Mouse (Mus musculus) CH12.LX (cell line): Measurements from ENCODE around the gene Atrnl1. TPM values are rescaled to one million over a fixed set of nuclear protein-coding genes. Genes with fewer than 3 reads are reported as not detected.
A peak's percentile ranks its signal among the peaks of the same experiment; 100 is the strongest.

Experiments used
- DNase-seq: peaks from one replicate; pipeline ENCODE4 v3.0.0-alpha.2; 2013; ENCODE audit errors: extremely low read depth
- H3K27ac ChIP-seq: 2 replicates; pipeline ENCODE4 v1.5.1; 2012; ENCODE audit warnings: low read depth, mild to moderate bottlenecking, control low read depth, moderate library complexity; ENCODE audit not compliant: insufficient read depth
- H3K27me3 ChIP-seq: replicated peaks from 2 replicates; pipeline ENCODE3; 2012; ENCODE audit warnings: inconsistent platforms
- H3K36me3 ChIP-seq, 2 experiments: replicated peaks in 1 of 2; 2 replicates each; pipeline versions ENCODE3 to v1.6.1; 2012; ENCODE audit warnings: inconsistent platforms in 1 of 2, low read length in 1 of 2, mild to moderate bottlenecking in 1 of 2, mixed read lengths in 1 of 2, moderate library complexity in 1 of 2; ENCODE audit not compliant: control insufficient read depth in 1 of 2, insufficient read depth in 1 of 2
- H3K4me1 ChIP-seq, 2 experiments: 2 replicates each; pipeline ENCODE4 v1.6.1; 2012; ENCODE audit warnings: inconsistent platforms in 1 of 2, moderate library complexity in 1 of 2; ENCODE audit not compliant: insufficient read depth in 2 of 2, control insufficient read depth in 1 of 2
- H3K4me2 ChIP-seq: 2 replicates; pipeline ENCODE4 v1.6.1; 2012; ENCODE audit warnings: low read depth, mild to moderate bottlenecking, control low read depth; ENCODE audit not compliant: poor library complexity, insufficient read depth, severe bottlenecking
- H3K4me3 ChIP-seq, 3 experiments: fragments of 150-350 bp in 1 of 3; sonication (generic) in 1 of 3; replicated peaks in 1 of 3; 2 replicates each; pipeline versions ENCODE3 to v1.5.1; 2011 to 2012; ENCODE audit warnings: low read depth in 2 of 3, low read length in 2 of 3, mild to moderate bottlenecking in 2 of 3, moderate library complexity in 2 of 3, control low read depth in 1 of 3, improper control_type of control experiment in 1 of 3, inconsistent platforms in 1 of 3, mixed read lengths in 1 of 3; ENCODE audit not compliant: poor library complexity in 1 of 3
- H3K79me2 ChIP-seq: replicated peaks from 2 replicates; pipeline ENCODE4 v1.6.1; 2012; ENCODE audit warnings: mild to moderate bottlenecking, moderate library complexity; ENCODE audit not compliant: control insufficient read depth, poor library complexity, insufficient read depth, severe bottlenecking; ENCODE audit errors: extremely low read depth
- H3K9ac ChIP-seq: 2 replicates; pipeline ENCODE4 v1.6.1; 2012; ENCODE audit warnings: low read depth, mild to moderate bottlenecking, control low read depth, moderate library complexity; ENCODE audit not compliant: insufficient read depth
- H3K9me3 ChIP-seq: replicated peaks from 2 replicates; pipeline ENCODE3; 2012; ENCODE audit warnings: low read length, inconsistent platforms, mixed read lengths
- CHD1 ChIP-seq: IDR thresholded peaks from 2 replicates; pipeline ENCODE4 v1.6.1; 2012; ENCODE audit warnings: low read depth, low read length, improper control_type of control experiment, inconsistent platforms
- CHD2 ChIP-seq: IDR thresholded peaks from 2 replicates; pipeline ENCODE4 v1.6.1; 2011; ENCODE audit warnings: low read length, improper control_type of control experiment
- ELF1 ChIP-seq: IDR thresholded peaks from 2 replicates; pipeline ENCODE4 v1.6.1; 2014; ENCODE audit warnings: low read depth, mild to moderate bottlenecking, inconsistent platforms, low read length, improper control_type of control experiment
- EP300 ChIP-seq: IDR thresholded peaks from 2 replicates; pipeline ENCODE4 v1.6.1; 2011; ENCODE audit warnings: low read length, improper control_type of control experiment
- IRF4 ChIP-seq: IDR thresholded peaks from 2 replicates; pipeline ENCODE4 v1.6.1; 2014; ENCODE audit warnings: low read depth, mild to moderate bottlenecking, inconsistent platforms, low read length, improper control_type of control experiment
- MAX ChIP-seq: IDR thresholded peaks from 2 replicates; pipeline ENCODE4 v1.6.1; 2011; ENCODE audit warnings: low read length, improper control_type of control experiment
- MYC ChIP-seq: IDR thresholded peaks from 2 replicates; pipeline ENCODE4 v1.6.1; 2011; ENCODE audit warnings: low read depth, mild to moderate bottlenecking, improper control_type of control experiment, low read length
- PAX5 ChIP-seq: IDR thresholded peaks from 2 replicates; pipeline ENCODE4 v1.6.1; 2012; ENCODE audit warnings: low read length, inconsistent platforms, mixed read lengths
- POLR2A ChIP-seq: IDR thresholded peaks from 2 replicates; pipeline ENCODE4 v1.6.1; 2011; ENCODE audit warnings: low read depth, mild to moderate bottlenecking, improper control_type of control experiment, low read length
- POLR2AphosphoS2 ChIP-seq: IDR thresholded peaks from 2 replicates; pipeline ENCODE4 v1.6.1; 2011; ENCODE audit warnings: low read depth, low read length, improper control_type of control experiment
- SMC3 ChIP-seq: IDR thresholded peaks from 2 replicates; pipeline ENCODE4 v1.6.1; 2011; ENCODE audit warnings: low read depth, low read length, improper control_type of control experiment
- ZMIZ1 ChIP-seq: IDR thresholded peaks from 2 replicates; pipeline ENCODE4 v1.6.1; 2012; ENCODE audit warnings: low read depth, mild to moderate bottlenecking, inconsistent platforms, low read length, improper control_type of control experiment
- dilution Hi-C: fragments of 300-500 bp; cut with MboI; formaldehyde crosslinking; loops from 2 replicates; pipeline ENCODE4 v1.14.3; 2020; ENCODE audit warnings: low sequenced_read_pairs; ENCODE audit not compliant: extremely low pct_unique_long_range_greater_than_20kb, extremely low pct_ligation_motif_present
- in situ Hi-C: fragments of 300-500 bp; cut with MboI; formaldehyde crosslinking; loops from 3 replicates; pipeline ENCODE4 v1.14.3; 2019; ENCODE audit warnings: low sequenced_read_pairs, low pct_ligation_motif_present, low pct_unique_long_range_greater_than_20kb, mixed read lengths
- polyA plus RNA-seq: library from polyadenylated mRNA; unstranded; fragments of >175 nt; gene quantifications from 2 replicates; pipeline ENCODE4 v1.2.1, GENCODE M21; 2012; ENCODE audit warnings: low read depth; ENCODE audit not compliant: insufficient read length
- total RNA-seq, 2 experiments: library from RNA; depleted of rRNA; stranded (reverse); fragments of 300-350 nt in 1 of 2; fragments of >200 nt in 1 of 2; gene quantifications; 2 replicates each; pipeline ENCODE4 v1.2.3; 2012 to 2014

Gene Atrnl1
- total and polyA plus RNA-seq, 3 experiments, result 1.9 TPM

DNA sequence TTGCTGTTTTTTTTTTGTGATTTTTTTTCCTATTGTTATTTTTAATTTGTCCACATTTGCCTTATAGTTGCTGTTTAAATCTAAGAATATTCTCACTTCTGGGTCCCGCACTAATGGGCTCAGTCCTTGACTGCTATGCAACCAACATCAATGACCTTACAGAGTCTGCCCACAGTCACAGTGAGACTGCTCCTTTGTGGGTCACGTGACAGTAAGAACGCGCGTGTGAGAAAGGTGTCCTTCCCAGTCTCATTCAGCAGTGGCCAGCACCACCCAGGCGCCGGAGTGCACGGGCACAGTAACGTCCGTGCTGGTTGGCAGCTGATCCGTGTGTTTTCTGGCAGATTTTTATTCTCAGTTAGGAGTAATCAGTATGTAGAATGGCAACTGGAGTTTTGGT is 44.7 kb downstream of the Atrnl1 start:
- no peaks in the 10 kb centered on the region for H3K79me2 ChIP-seq
- DNase-seq, result no peak
- H3K9ac ChIP-seq, result no peak overlapping the region
- no peak overlapping the region for H3K4me2 ChIP-seq
- H3K4me1 ChIP-seq, result peaks cover 0 to 9% of the 10 kb centered on the region in 2 experiments; a peak in 2 of 4 replicates
- no peak overlapping the region for H3K4me3 ChIP-seq
- in situ Hi-C loops (no loop called here), dilution Hi-C loops (no loop called here)
- H3K27me3 ChIP-seq, result no peaks in the 10 kb centered on the region
- peaks cover 0 to 21% of the 10 kb centered on the region in 2 experiments for H3K36me3 ChIP-seq
- TF ChIP-seq CHD2, result no peak
- 0 out of 2 replicates have a peak, but pooled peaks have one; percentile 4 for TF ChIP-seq MAX
- H3K27ac ChIP-seq, result no peak overlapping the region
- no peaks in the 10 kb centered on the region for H3K9me3 ChIP-seq

DNA sequence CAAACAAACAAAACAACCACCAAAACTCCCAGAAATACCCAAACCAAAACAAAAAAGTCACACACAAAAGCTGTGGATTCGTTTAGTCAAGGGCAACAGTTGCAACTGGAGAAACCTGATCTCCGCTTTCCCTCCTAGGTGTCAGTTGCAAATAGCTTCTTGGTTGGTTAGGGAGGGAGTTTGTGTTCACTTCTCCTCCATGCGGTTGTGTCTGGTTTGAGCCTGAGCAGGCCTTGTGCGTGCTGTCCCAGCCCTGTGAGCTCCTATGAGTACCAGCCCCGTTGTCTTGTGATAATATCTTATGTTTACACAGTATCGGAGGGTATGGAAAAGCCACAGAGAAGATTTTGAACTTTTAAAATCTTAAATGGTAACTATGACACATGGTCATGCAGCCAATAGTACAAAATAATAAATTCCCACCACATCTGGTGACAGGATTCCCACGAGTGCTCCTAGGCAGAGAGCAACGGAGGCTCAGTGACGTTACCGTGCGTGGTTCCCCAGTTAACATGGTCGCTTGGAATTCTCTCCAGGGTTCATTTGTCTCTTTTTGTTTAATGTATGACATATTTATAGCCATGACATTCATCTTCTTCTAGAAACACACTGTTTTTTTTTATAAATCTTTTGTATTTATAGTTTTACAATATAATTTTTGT is 46.7 kb downstream of the Atrnl1 start:
- H3K4me2 ChIP-seq, result no peak overlapping the region
- H3K79me2 ChIP-seq, result no peaks in the 10 kb centered on the region
- no peak overlapping the region for H3K9ac ChIP-seq
- no peak overlapping the region for H3K4me3 ChIP-seq
- no peaks in the 10 kb centered on the region for H3K27me3 ChIP-seq
- H3K9me3 ChIP-seq, result no peaks in the 10 kb centered on the region
- H3K27ac ChIP-seq, result no peak overlapping the region
- no peak for TF ChIP-seq SMC3
- TF ChIP-seq ZMIZ1, result no peak
- no peak for TF ChIP-seq POLR2AphosphoS2
- no peak for TF ChIP-seq POLR2A
- TF ChIP-seq PAX5, result no peak
- no peak for TF ChIP-seq ELF1
- TF ChIP-seq MYC, result no peak
- no peak for TF ChIP-seq IRF4
- no peak for TF ChIP-seq MAX
- peaks cover 0 to 18% of the 10 kb centered on the region in 2 experiments for H3K36me3 ChIP-seq
- in situ Hi-C loops (no loop called here), dilution Hi-C loops (no loop called here)
- DNase-seq, result no peak
- H3K4me1 ChIP-seq, result peaks cover 0 to 9% of the 10 kb centered on the region in 2 experiments; a peak in 2 of 4 replicates

DNA sequence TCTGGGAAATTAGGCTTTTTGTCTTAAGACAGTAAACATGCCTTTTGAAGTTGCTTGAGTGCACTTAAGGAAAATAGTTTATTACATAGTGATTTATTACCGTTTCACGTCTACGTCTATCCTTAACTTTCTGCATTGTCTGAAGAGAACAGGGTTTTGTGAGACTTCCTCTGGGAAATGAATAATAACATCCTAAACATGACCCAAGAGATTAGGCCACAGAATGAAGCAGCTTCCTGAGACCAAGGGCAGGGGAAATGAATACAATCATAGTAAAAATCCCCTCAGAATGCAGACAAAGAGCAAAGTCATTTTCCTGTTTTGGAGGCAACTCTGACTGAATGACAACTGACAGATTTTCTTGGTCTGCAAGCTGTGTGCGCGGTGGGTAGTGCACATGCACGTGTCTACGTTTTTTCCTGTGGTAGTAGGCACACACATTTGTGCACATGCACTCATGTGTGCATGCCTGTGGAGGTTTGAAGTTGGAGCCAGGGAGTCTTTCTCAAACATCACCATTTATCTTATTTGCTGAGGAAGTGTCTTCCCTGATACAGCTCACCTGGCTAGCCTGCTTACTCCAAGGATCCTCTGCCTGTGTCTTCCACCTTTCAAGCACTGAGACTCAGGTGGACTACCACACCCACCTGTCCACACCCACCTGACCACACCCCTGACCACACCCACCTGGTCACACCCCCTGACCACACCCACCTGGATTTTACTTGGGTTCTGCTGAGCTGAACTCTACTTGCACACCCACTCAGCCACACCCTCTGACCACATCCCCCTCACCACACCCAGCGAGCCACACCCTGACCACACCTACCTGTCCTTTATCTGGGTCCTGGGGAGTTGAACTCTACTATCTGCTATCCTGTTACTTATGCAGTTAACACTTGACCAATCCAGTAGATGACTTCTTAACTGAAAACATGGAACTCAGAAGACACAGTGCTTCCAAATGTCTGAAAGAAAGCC is 47.6 kb downstream of the Atrnl1 start:
- no peaks in the 10 kb centered on the region for H3K79me2 ChIP-seq
- no peak overlapping the region for H3K9ac ChIP-seq
- no peak overlapping the region for H3K27ac ChIP-seq
- no peak overlapping the region for H3K4me3 ChIP-seq
- DNase-seq, result peak; percentile 8
- in situ Hi-C loops (no loop called here), dilution Hi-C loops (no loop called here)
- no peaks in the 10 kb centered on the region for H3K9me3 ChIP-seq
- H3K4me1 ChIP-seq, result peaks cover 0 to 9% of the 10 kb centered on the region in 2 experiments; a peak in 2 of 4 replicates
- no peaks in the 10 kb centered on the region for H3K27me3 ChIP-seq
- H3K4me2 ChIP-seq, result no peak overlapping the region
- peaks cover 0 to 18% of the 10 kb centered on the region in 2 experiments for H3K36me3 ChIP-seq
- TF ChIP-seq CHD1, result no peak
- no peak for TF ChIP-seq EP300
